Mouse (Mus musculus) adrenal gland, postnatal 25 days (tissue): ENCODE results near the gene 2410015M20Rik. TPM values are rescaled to one million over a fixed set of nuclear protein-coding genes. Genes with fewer than 3 reads are reported as not detected.
A peak's percentile ranks its signal among the peaks of the same experiment; 100 is the strongest.

Experiments
- DNase-seq: peaks from one replicate; pipeline ENCODE4 v3.0.0; 2021; ENCODE audit warnings: mixed read lengths
- total RNA-seq: library from RNA; stranded (reverse); gene quantifications from 2 replicates; pipeline ENCODE4 v1.2.3, GENCODE M21; 2021

Gene 2410015M20Rik
- total RNA-seq, 1 experiment from 2014 or later, result 303 TPM

DNA sequence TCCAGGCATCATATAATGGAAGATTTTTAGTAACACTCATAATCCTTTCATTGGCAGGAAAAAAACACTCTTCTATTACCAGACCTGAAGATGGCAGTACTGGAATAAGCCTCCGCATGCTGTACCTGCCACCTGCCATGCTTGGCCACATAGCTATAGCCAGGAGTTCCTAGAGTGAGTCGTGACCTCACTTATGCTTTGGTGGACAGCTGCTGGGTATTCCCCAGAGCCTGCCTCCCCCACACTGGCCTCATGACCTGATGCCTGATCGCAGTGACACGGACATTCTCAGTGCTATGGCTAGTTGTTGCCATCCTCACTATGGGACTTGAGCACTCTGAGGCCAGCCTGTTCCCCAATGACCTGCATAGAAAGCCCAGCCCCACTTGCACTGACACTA, 39.3 kb downstream of the 2410015M20Rik start:
- no peak for DNase-seq

GRCm38 (mm10) chr17:56567370-56567769, 42.2 kb downstream of the 2410015M20Rik start:
- DNase-seq, result no peak

DNA sequence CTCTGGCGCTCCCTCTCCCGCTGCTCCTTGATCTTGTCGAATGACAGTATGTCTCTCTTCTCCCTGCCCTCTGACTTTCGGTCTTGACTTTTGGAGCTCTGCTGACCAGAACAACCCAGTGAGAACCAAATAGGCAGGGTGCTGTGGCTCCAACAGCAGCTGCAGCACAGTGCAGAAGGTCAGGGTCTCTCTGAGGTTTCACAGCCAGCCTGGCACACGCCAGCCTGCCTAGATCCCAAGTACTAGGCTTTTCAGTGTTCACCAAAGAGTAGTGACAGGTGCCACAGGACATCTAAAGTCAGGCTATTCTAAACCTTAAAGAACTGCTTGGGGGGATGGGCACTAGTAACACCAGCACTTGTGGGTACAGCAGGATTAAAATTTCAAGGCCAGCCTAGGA, 42.7 kb downstream of the 2410015M20Rik start:
- DNase-seq, result no peak

DNA sequence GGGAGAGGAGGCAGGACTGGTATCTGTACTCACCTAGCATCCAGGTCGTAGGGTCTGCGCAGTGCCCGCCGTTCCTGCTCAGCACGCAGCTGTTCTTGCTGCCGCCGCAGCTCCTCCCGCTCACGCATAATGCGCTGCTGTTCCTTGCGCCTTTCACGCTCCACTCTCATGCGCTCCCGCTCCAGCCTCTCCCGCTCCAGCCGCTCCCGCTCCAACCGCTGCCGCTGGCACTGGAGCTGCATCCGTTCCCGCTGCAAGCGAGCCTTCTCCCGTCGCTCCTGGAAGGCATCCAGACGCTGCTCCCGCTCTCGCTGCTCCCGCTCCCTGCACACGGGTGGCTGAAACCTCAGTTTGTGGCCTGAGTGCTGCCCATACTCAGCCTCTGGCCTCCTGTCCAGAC, 43.3 kb downstream of the 2410015M20Rik start:
- no peak for DNase-seq

DNA sequence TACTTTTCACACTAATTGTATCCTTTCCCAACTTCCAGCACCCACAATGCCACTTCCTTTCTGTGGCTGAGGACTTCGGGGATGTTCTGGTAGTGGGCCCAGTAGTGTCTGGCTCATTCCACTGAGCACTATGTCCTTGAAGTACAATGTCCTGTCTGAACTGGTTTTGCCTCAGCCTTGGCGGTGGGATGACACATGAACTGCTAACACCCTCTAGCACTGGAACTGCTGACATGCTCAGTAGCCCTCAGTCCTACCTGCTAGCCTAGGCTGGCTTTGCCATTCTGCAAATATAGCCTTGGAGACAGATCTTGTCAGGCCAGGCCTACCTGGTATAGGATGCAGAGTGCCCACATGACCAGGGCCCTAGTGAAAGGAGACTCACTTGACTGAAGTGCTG, 47.7 kb downstream of the 2410015M20Rik start:
- DNase-seq, result peak; percentile 31

DNA sequence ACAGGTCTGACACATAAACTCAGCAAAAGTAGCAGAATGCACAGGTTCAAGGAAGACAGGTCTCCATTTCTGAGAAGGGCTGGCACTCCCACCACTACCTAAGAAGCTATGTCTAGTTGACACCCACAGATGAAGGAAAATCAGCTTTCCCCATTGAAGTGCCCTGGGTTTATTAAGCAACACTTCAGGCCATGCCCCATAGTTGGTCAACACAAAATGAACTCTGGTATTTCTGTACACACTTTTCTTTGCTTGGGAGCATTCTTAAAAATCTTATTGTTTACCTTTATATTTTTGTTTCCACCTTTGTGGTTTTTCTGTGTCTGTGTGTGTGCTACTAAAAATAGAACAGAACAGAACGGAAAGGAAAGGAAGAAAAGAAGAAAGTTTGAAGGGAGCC, 49.4 kb downstream of the 2410015M20Rik start:
- no peak for DNase-seq

GRCm38 (mm10) chr17:56559386-56559785, 50.2 kb downstream of the 2410015M20Rik start:
- no peak for DNase-seq

- DNase-seq, result peak; percentile 72
Measured at GRCm38 (mm10) chr17:56558448-56558847, 51.1 kb downstream of the 2410015M20Rik start.

Other genes with a start within 250 kb of the 2410015M20Rik start
- gene Ptprs, start 133.3 kb downstream of the 2410015M20Rik start, total RNA-seq, result 165 and 222 TPM in 2 replicates
- not detected in 2 replicates for gene Znrf4, start 97.3 kb downstream of the 2410015M20Rik start, total RNA-seq
- 0.76 and 1.1 TPM in 2 replicates for gene Gm20219, start 55.4 kb downstream of the 2410015M20Rik start, total RNA-seq
- 168 and 196 TPM in 2 replicates for gene Safb2, start 25.2 kb downstream of the 2410015M20Rik start, total RNA-seq
- gene Safb, start 24.9 kb downstream of the 2410015M20Rik start, total RNA-seq, result 143 and 157 TPM in 2 replicates
- gene Rpl36, start 3.6 kb upstream of the 2410015M20Rik start, total RNA-seq, result 836 and 891 TPM in 2 replicates
- 540 and 560 TPM in 2 replicates for gene Lonp1, start 17.1 kb upstream of the 2410015M20Rik start, total RNA-seq
- 3.2 and 4.0 TPM in 2 replicates for gene Catsperd, start 18.4 kb upstream of the 2410015M20Rik start, total RNA-seq
- gene Ranbp3, start 63.5 kb upstream of the 2410015M20Rik start, total RNA-seq, result 79.7 and 80.3 TPM in 2 replicates
- gene Ndufa11, start 108.0 kb upstream of the 2410015M20Rik start, total RNA-seq, result 248 and 277 TPM in 2 replicates
- 27.1 and 29.1 TPM in 2 replicates for gene Vmac, start 108.3 kb upstream of the 2410015M20Rik start, total RNA-seq
- gene Nrtn, start 147.8 kb upstream of the 2410015M20Rik start, total RNA-seq, result 3.8 and 5.3 TPM in 2 replicates
- gene Dus3l, start 155.0 kb upstream of the 2410015M20Rik start, total RNA-seq, result 41.9 and 47.4 TPM in 2 replicates
- 0.79 and 1.5 TPM in 2 replicates for gene Prr22, start 160.5 kb upstream of the 2410015M20Rik start, total RNA-seq
- gene Rfx2, start 221.2 kb upstream of the 2410015M20Rik start, total RNA-seq, result 6.9 and 11.1 TPM in 2 replicates